Mouse (Mus musculus) MN1 (cell line): Measurements from ENCODE around the gene Ehd2.
"Not testable (repeated sequence)": the region's sequence is repeated elsewhere in the genome, so short reads cannot be mapped to it uniquely, and the experiment has no call there.

Source experiments
- DNase-seq: peaks from one replicate; pipeline ENCODE4 v3.0.0-alpha.2; 2016; ENCODE audit warnings: low spot score

Gene Ehd2

DNA sequence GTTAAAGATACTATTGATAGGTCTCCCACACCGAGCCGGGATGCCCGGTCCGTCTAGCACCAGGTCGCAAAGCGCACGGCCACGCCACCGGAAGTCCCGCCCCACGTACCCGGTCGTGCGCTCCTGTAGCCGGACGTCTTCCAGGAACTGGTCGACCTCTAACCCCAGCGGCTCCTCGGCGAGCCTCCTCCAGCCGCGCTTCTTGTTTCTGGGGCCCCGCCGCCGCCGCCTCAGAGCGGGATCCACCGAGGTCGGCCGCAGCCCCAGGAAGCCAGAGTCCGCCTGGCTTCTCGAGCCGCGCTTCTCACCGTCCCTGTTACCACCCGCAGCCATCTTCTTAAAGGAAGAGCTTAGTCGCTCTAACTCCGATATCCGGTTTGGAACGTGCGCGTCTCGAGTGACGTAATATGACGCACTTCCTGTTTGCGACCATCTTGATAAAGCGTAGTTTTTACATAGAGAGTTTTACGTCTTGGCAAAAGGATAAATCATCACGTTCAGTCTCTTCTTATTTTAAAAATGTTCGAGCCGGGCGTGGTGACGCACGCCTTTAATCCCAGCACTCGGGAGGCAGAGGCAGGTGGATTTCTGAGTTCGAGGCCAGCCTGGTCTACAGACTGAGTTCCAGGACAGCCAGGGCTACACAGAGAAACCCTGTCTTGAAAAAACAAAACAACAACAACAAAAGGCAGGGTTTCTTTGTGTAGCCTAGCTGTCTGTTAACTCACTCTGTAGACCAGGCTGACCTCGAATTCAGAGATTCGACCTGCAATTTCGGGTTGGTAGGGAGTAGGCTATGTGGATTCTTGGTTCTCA lies 21.4 kb downstream of the Ehd2 start, which contains the start of gene Nop53:
TSS of gene Nop53 (minus strand) at position 354 of the 816 bp plus-strand sequence.
- DNase-seq = peak; percentile 94

- no peak for DNase-seq
Measured at GRCm38 (mm10) chr7:15945211-15945610, 22.2 kb downstream of the Ehd2 start.

GRCm38 (mm10) chr7:15944311-15944710 lies 23.1 kb downstream of the Ehd2 start:
- no peak for DNase-seq

GRCm38 (mm10) chr7:15938621-15939020 lies 28.7 kb downstream of the Ehd2 start:
- no peak for DNase-seq

- DNase-seq = no peak
Measured at GRCm38 (mm10) chr7:15937491-15937890, 29.9 kb downstream of the Ehd2 start.

DNA sequence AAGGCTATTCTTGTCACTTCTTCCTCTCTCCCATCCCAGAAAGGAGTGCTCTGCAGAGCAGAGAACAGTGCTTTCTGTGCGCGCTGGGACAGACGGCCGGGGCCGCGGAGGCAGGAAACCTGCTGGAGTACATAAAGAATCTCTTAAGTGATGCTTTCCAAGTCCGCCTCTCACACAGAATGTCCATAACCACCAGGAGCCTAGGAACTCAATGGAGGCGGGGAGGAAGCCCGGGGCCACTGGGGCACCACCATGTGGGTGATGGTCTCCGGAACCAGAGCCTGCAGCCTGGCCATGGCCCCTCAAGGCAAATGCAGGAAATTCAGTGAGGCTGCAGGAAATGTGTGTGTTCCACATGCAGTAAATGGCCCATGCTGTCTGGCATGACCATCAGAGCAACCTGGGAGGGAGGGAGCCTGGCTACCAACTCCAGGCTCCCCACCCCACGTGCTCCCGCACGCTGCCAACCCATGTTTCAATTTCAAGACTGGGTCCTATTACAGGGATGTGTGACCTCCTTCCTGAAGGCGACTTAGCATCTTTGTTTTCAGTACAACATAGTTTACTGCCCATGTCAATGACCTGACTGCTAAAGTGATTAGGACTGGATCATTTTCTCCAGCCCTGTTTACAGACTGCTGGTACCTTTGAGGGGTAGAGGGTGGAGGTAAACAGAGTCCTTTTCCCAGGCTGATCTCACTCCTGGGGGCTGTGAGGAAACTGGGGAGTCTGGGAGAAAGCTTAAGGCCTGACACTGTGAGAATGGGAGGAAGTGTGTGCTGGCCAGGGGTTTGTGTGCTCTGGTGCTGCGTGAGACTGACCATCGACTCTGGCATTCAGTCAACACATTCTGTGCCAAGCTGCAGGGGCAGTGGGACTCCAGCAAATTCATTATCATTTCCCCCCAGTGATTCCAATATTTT lies 33.7 kb downstream of the Ehd2 start:
- DNase-seq = no peak

DNA sequence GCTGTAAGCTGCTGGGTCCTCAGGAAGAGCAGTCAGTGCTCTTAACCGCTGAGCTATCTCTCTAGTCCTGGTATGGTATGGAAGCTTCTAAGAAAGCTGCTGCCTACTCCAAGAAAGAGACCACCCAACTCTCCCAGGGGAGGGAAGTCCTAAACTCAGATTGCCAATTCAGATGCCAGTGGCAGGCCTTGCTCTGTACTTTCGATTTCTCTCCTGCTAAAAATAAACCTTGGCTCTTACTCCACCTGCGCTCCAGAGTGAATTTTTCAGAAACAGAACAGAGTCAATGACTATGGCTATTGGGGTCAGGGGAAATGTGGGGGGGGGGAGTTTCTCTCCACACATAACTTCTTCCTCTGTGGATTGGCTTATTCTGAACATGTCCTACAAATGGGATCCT lies 35.7 kb downstream of the Ehd2 start:
- no peak for DNase-seq

GRCm38 (mm10) chr7:15930543-15930942 lies 36.8 kb downstream of the Ehd2 start:
- DNase-seq = no peak

- DNase-seq = peak; percentile 43
Measured at GRCm38 (mm10) chr7:15929910-15930309, 37.5 kb downstream of the Ehd2 start.

- peak; percentile 91 for DNase-seq
Measured at GRCm38 (mm10) chr7:15922220-15922773, 45.1 kb downstream of the Ehd2 start, which contains the start of gene Selenow. TSS of gene Selenow (minus strand) at chr7:15922402.

DNA sequence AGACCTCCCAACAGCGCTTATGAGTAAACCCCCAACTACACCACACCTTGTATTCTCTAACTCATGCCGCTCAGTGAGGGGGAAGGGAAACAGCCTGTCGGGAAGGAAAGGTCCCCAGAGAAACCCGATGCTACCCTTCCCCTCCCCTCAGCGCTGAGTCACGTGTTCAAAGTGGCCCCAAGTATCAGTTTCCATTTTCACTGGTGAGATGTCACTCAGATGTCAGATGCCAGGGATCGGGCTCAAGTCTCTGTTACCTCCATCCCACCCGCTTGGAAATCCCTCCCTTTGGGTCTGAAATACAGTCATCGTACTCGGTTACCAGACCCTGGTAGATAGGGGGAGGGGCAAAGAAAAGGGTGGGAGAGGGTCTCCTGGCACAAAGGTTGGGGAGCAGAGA lies 45.6 kb downstream of the Ehd2 start:
- peak; percentile 60 for DNase-seq

- no peak for DNase-seq
Measured at GRCm38 (mm10) chr7:15920645-15921190, 46.6 kb downstream of the Ehd2 start.

- DNase-seq = no peak
Measured at GRCm38 (mm10) chr7:15919947-15920346, 47.4 kb downstream of the Ehd2 start.

GRCm38 (mm10) chr7:15918371-15918770 lies 49.0 kb downstream of the Ehd2 start:
- no peak for DNase-seq

GRCm38 (mm10) chr7:15916996-15917395 lies 50.4 kb downstream of the Ehd2 start:
- DNase-seq = no peak

GRCm38 (mm10) chr7:15916134-15916723 lies 51.1 kb downstream of the Ehd2 start:
- DNase-seq = no peak

DNA sequence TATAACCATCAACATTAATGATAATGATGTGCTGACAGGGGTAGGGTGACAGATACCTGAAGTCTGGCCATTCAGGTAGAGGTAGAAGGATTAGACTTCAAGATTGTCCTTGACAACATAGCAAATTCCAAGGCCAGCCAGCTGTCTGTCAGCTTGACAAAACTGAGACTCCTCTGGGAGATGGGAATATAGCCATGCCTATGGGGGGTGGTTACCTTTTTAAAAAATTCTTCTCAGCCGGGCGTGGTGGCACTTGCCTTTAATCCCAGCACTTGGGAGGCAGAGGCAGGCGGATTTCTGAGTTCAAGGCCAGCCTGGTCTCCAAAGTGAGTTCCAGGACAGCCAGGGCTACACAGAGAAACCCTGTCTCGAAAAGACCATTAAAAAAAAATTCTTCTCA lies 51.7 kb downstream of the Ehd2 start:
- DNase-seq = not testable (repeated sequence)

GRCm38 (mm10) chr7:15914751-15915150 lies 52.6 kb downstream of the Ehd2 start:
- DNase-seq = no peak

DNA sequence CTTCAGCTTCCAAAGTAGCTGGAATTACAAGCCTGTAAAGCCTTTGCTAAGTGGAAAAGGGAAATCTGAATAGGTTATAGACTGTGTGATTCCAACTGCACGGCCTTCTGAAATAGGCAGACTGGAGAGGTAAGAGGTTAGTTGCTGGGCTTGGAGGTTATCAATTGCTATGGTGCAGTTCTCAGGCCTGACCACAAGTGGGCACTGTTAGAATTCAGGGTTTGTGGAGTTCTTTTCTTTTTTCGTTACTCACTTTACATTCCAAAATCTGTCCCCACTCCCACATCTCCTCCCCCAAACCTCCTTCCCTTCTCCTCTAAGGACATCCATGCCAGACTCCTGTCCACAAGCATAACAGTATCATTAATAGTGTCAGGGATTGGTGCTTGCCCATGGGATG lies 53.1 kb downstream of the Ehd2 start:
- DNase-seq = peak; percentile 44

- DNase-seq = peak; percentile 78
Measured at GRCm38 (mm10) chr7:15912183-15912582, 55.2 kb downstream of the Ehd2 start.

DNA sequence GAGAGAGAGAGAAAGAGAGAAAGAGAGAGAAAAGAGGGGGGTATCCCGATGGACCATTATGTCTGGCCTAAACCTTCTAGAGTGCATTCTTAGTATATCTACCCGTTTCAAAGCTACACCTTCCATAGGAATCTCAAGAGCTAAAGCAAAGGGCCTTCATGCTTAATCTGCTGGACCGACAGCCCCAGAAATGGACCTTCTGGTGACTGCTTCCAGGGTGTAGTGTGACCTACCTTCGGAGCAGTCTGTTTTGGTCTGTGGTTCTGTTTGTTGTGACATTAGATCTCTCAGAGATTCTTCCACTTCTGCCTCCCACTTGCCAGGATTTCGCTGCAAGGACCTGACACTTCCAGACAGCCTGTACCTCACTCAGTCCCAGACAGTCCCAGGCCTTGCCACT lies 56.8 kb downstream of the Ehd2 start:
- DNase-seq = no peak
